Mouse (Mus musculus) midbrain, embryonic 11.5 days (tissue): ENCODE results near the gene Fam193b. TPM values are rescaled to one million over a fixed set of nuclear protein-coding genes. Genes with fewer than 3 reads are reported as not detected.

Source experiments
- ATAC-seq: fragments of 200-750 bp; cut with Nextera tagmentation; 2 replicates; pipeline ENCODE4 v1.8.0; 2017; ENCODE audit warnings: moderate TSS enrichment, moderate library complexity; ENCODE audit not compliant: low FRiP score
- DNase-seq: peaks from one replicate; pipeline ENCODE4 v3.0.0; 2015; ENCODE audit warnings: low spot score; ENCODE audit errors: missing footprints
- H3K27ac ChIP-seq: fragments of 300-500 bp; sonication (generic); 2 replicates; pipeline ENCODE4 v1.5.1; 2014; ENCODE audit warnings: low read depth, low read length
- H3K27me3 ChIP-seq: fragments of 300-500 bp; sonication (generic); 2 replicates; pipeline ENCODE4 v1.6.1; 2014; ENCODE audit warnings: mild to moderate bottlenecking, low read length, moderate library complexity, mixed read lengths; ENCODE audit not compliant: control insufficient read depth, insufficient read depth
- H3K36me3 ChIP-seq: fragments of 300-500 bp; sonication (generic); 2 replicates; pipeline ENCODE4 v1.6.1; 2014; ENCODE audit warnings: mild to moderate bottlenecking, low read length, moderate library complexity, mixed read lengths; ENCODE audit not compliant: control insufficient read depth, insufficient read depth
- H3K4me1 ChIP-seq: fragments of 300-500 bp; sonication (generic); 2 replicates; pipeline ENCODE4 v1.6.1; 2014; ENCODE audit warnings: low read length; ENCODE audit not compliant: control insufficient read depth, insufficient read depth
- H3K4me2 ChIP-seq: fragments of 300-500 bp; sonication (generic); 2 replicates; pipeline ENCODE4 v1.6.1; 2014; ENCODE audit warnings: mild to moderate bottlenecking, moderate library complexity
- H3K4me3 ChIP-seq: fragments of 300-500 bp; sonication (generic); 2 replicates; pipeline ENCODE4 v1.5.1; 2014; ENCODE audit warnings: low read depth, low read length
- H3K9ac ChIP-seq: fragments of 300-500 bp; sonication (generic); 2 replicates; pipeline ENCODE4 v1.6.1; 2014; ENCODE audit warnings: low read length
- H3K9me3 ChIP-seq: fragments of 300-500 bp; sonication (generic); 2 replicates; pipeline ENCODE4 v1.6.1; 2016; ENCODE audit warnings: low read length; ENCODE audit not compliant: control insufficient read depth
- WGBS: fragments of 180-500 bp; shearing (Covaris S2); extraction: QIAGEN DNeasy Blood & Tissue Kit; methylation state at CpG from one replicate; pipeline ENCODE4 v1.1.7; 2014; 5-methylcytosine and 5-hydroxymethylcytosine counted together
- polyA plus RNA-seq: library from polyadenylated mRNA; unstranded; fragments of >200 nt; fragmentation: Nextera tagmentation; extraction: Ambion mirVana; gene quantifications from 2 replicates; pipeline ENCODE4 v1.2.1, GENCODE M21; 2014

Gene Fam193b
- polyA plus RNA-seq, 1 experiment from 2014 or later, result 39.9 TPM

- Histone ChIP-seq H3K4me2 (no peak overlapping the region), H3K4me3 (no peak overlapping the region), H3K9ac (no peak overlapping the region), H3K27ac (no peak overlapping the region), H3K36me3 (peaks cover 26% of the 10 kb centered on the region), H3K4me1 (no peaks in the 10 kb centered on the region), H3K27me3 (no peaks in the 10 kb centered on the region), H3K9me3 (no peaks in the 10 kb centered on the region)
- 97% methylated on average over 4 of the region's 4 CpGs for WGBS
- DNase-seq (no peak), ATAC-seq (no peak)
These were observed 28.0 kb downstream of the Fam193b start for GRCm38 (mm10) chr13:55542891-55543290.

GRCm38 (mm10) chr13:55540933-55541332, 30.0 kb downstream of the Fam193b start:
- WGBS, result 94% methylated on average over 2 of the region's 2 CpGs
- DNase-seq (no peak), ATAC-seq (no peak)
- Histone ChIP-seq H3K9ac (no peak overlapping the region), H3K4me1 (no peaks in the 10 kb centered on the region), H3K4me2 (no peak overlapping the region), H3K27ac (no peak overlapping the region), H3K36me3 (peaks cover 26% of the 10 kb centered on the region), H3K4me3 (no peak overlapping the region), H3K9me3 (no peaks in the 10 kb centered on the region), H3K27me3 (no peaks in the 10 kb centered on the region)

GRCm38 (mm10) chr13:55536194-55537175, 34.4 kb downstream of the Fam193b start, which contains the start of gene Ddx41:
Gene Ddx41 (minus strand): TSS chr13:55536658.
- no peaks in the 10 kb centered on the region for H3K9me3 ChIP-seq
- H3K4me2 ChIP-seq, result peak within 1 kb of the TSS; percentile 97
- peak; percentile 98 for ATAC-seq
- DNase-seq, result peak; percentile 99
- WGBS, result 1% methylated on average over 70 of the region's 70 CpGs
- no peak within 1 kb of the TSS for H3K27ac ChIP-seq
- H3K27me3 ChIP-seq, result no peaks in the 10 kb centered on the region
- peaks cover 25% of the 10 kb centered on the region for H3K36me3 ChIP-seq
- H3K4me3 ChIP-seq, result peak within 1 kb of the TSS; percentile 94
- H3K9ac ChIP-seq, result peak within 1 kb of the TSS; percentile 84
- H3K4me1 ChIP-seq, result peaks cover 6% of the 10 kb centered on the region

- Histone ChIP-seq H3K27ac (no peak overlapping the region), H3K9ac (peak overlapping the region; percentile 84), H3K36me3 (peaks cover 26% of the 10 kb centered on the region), H3K4me3 (peak overlapping the region; percentile 94), H3K9me3 (no peaks in the 10 kb centered on the region), H3K27me3 (no peaks in the 10 kb centered on the region), H3K4me1 (peaks cover 6% of the 10 kb centered on the region), H3K4me2 (peak overlapping the region; percentile 97)
- ATAC-seq (no peak; the same call in 1 of the 2 replicates), DNase-seq (no peak)
- 22% methylated on average over 17 of the region's 17 CpGs for WGBS
These were observed 35.1 kb downstream of the Fam193b start for GRCm38 (mm10) chr13:55535796-55536193.

- H3K27me3 ChIP-seq, result no peaks in the 10 kb centered on the region
- H3K9ac ChIP-seq, result no peak overlapping the region
- peak overlapping the region; percentile 94; the same call in 1 of the 2 replicates for H3K4me3 ChIP-seq
- H3K9me3 ChIP-seq, result no peaks in the 10 kb centered on the region
- H3K4me1 ChIP-seq, result peaks cover 6% of the 10 kb centered on the region
- DNase-seq (no peak), ATAC-seq (no peak)
- H3K27ac ChIP-seq, result no peak overlapping the region
- peak overlapping the region; percentile 97 for H3K4me2 ChIP-seq
- WGBS, result 93% methylated on average over 15 of the region's 15 CpGs
- H3K36me3 ChIP-seq, result peaks cover 32% of the 10 kb centered on the region
These were observed 35.7 kb downstream of the Fam193b start for GRCm38 (mm10) chr13:55535191-55535590.

- Histone ChIP-seq H3K36me3 (peaks cover 29% of the 10 kb centered on the region), H3K4me1 (no peaks in the 10 kb centered on the region)
These were observed 41.6 kb downstream of the Fam193b start, which contains the start of gene Dok3 for GRCm38 (mm10) chr13:55529198-55529915. Gene Dok3 (minus strand): TSS chr13:55529296.

GRCm38 (mm10) chr13:55527834-55528772, 42.8 kb downstream of the Fam193b start:
- no peaks in the 10 kb centered on the region for H3K27me3 ChIP-seq
- no peak for ATAC-seq
- H3K27ac ChIP-seq, result no peak overlapping the region
- DNase-seq, result no peak
- H3K4me1 ChIP-seq, result no peaks in the 10 kb centered on the region
- H3K9me3 ChIP-seq, result no peaks in the 10 kb centered on the region
- no peak overlapping the region for H3K9ac ChIP-seq
- no peak overlapping the region for H3K4me3 ChIP-seq
- peaks cover 22% of the 10 kb centered on the region for H3K36me3 ChIP-seq
- no peak overlapping the region for H3K4me2 ChIP-seq
- 84% methylated on average over 18 of the region's 18 CpGs for WGBS

More at GRCm38 (mm10) chr13:55529198-55529915, 41.6 kb downstream of the Fam193b start, which contains the start of gene Dok3:
- Histone ChIP-seq H3K9me3 (no peaks in the 10 kb centered on the region), H3K4me3 (no peak within 1 kb of the TSS), H3K4me2 (no peak within 1 kb of the TSS), H3K27me3 (no peaks in the 10 kb centered on the region), H3K9ac (no peak within 1 kb of the TSS), H3K27ac (no peak within 1 kb of the TSS)
- 89% methylated on average over 8 of the region's 8 CpGs for WGBS
- DNase-seq (no peak), ATAC-seq (no peak)

- DNase-seq, result no peak
- no peaks in the 10 kb centered on the region for H3K9me3 ChIP-seq
- H3K9ac ChIP-seq, result no peak overlapping the region
- H3K27ac ChIP-seq, result no peak overlapping the region
- peaks cover 20% of the 10 kb centered on the region for H3K36me3 ChIP-seq
- H3K4me2 ChIP-seq, result no peak overlapping the region
- no peak overlapping the region for H3K4me3 ChIP-seq
- no peak for ATAC-seq
- H3K4me1 ChIP-seq, result no peaks in the 10 kb centered on the region
- no peaks in the 10 kb centered on the region for H3K27me3 ChIP-seq
- WGBS, result 88% methylated on average over 16 of the region's 16 CpGs
These were observed 43.7 kb downstream of the Fam193b start for GRCm38 (mm10) chr13:55527212-55527611.
